In genomic region chr3:67197179-67197578, GRCm38 (mm10) we compare ENCODE assay signal across 15 mouse cellular contexts.
DNase-seq lines count a peak whose midpoint lies in the region; ATAC-seq and TF ChIP-seq lines count a peak whose summit lies in the region.
"Had no signal": no experiment of that assay in that cellular context is flagged by ENCODE, and none has a peak within 500 bp of the region (broad histone marks: within the 10 kb centered on the region; RNA-seq: fewer than 3 reads in every experiment).

No protein-coding gene starts in this region.

- no peak overlapping the region for H3K27ac ChIP-seq in hindbrain, embryonic 11.5 days (ENCODE audit: low read depth, low read length)
- no peak overlapping the region for H3K27ac ChIP-seq in hindbrain, embryonic 16.5 days (ENCODE audit: low read depth, low read length)
- H3K27ac ChIP-seq in midbrain, postnatal 0 days (ENCODE audit: low read depth, low read length), result no peak overlapping the region
- no peak overlapping the region for H3K27ac ChIP-seq in midbrain, embryonic 13.5 days
- no peak overlapping the region for H3K27ac ChIP-seq in stomach, postnatal 0 days (replicated peaks)
- H3K27ac ChIP-seq: embryonic facial prominence, embryonic 15.5 days; gastrocnemius, adult 2 months; macrophage; neural tube, embryonic 13.5 days had no signal

- WGBS in hindbrain, embryonic 11.5 days, result 45% methylated on average over 3 of the region's 3 CpGs
- WGBS in hindbrain, embryonic 16.5 days, result 33% methylated on average over 3 of the region's 3 CpGs
- 37% methylated on average over 3 of the region's 3 CpGs for WGBS in midbrain, postnatal 0 days
- 41% methylated on average over 3 of the region's 3 CpGs for WGBS in midbrain, embryonic 13.5 days
- WGBS in stomach, postnatal 0 days, result 29% methylated on average over 3 of the region's 3 CpGs

- no peak overlapping the region for H3K4me2 ChIP-seq in hindbrain, embryonic 11.5 days (replicated peaks; ENCODE audit: low read depth, low read length)
- no peak overlapping the region for H3K4me2 ChIP-seq in hindbrain, embryonic 16.5 days (ENCODE audit: low read length)
- no peak overlapping the region for H3K4me2 ChIP-seq in midbrain, postnatal 0 days (ENCODE audit: low read depth, low read length, poor library complexity, severe bottlenecking)
- no peak overlapping the region for H3K4me2 ChIP-seq in midbrain, embryonic 13.5 days (replicated peaks)
- no peak overlapping the region for H3K4me2 ChIP-seq in stomach, postnatal 0 days (replicated peaks; ENCODE audit: low read depth)
- H3K4me2 ChIP-seq: embryonic facial prominence, embryonic 15.5 days; neural tube, embryonic 13.5 days had no signal

- H3K4me3 ChIP-seq in hindbrain, embryonic 11.5 days (ENCODE audit: low read depth, low read length), result no peak overlapping the region
- H3K4me3 ChIP-seq in hindbrain, embryonic 16.5 days (ENCODE audit: low read length), result no peak overlapping the region
- H3K4me3 ChIP-seq in midbrain, postnatal 0 days (ENCODE audit: low read depth, low read length), result no peak overlapping the region
- H3K4me3 ChIP-seq in midbrain, embryonic 13.5 days (replicated peaks), result no peak overlapping the region
- no peak overlapping the region for H3K4me3 ChIP-seq in stomach, postnatal 0 days (ENCODE audit: low read depth, low read length)
- H3K4me3 ChIP-seq: embryonic facial prominence, embryonic 15.5 days; gastrocnemius, adult 2 months; neural tube, embryonic 13.5 days had no signal

- peak; percentile 57 for TF ChIP-seq CTCF in midbrain, postnatal 0 days (IDR thresholded peaks at IDR 0.05)
- TF ChIP-seq CTCF in stomach, postnatal 0 days (IDR thresholded peaks at IDR 0.05; ENCODE audit: low read depth), result peak; percentile 52

- H3K9ac ChIP-seq in hindbrain, embryonic 11.5 days (ENCODE audit: low read depth, low read length), result no peak overlapping the region
- H3K9ac ChIP-seq in hindbrain, embryonic 16.5 days (ENCODE audit: low read depth, low read length), result no peak overlapping the region
- no peak overlapping the region for H3K9ac ChIP-seq in midbrain, postnatal 0 days (replicated peaks; ENCODE audit: low read length, poor library complexity, severe bottlenecking)
- H3K9ac ChIP-seq in midbrain, embryonic 13.5 days (replicated peaks), result no peak overlapping the region
- no peak overlapping the region for H3K9ac ChIP-seq in stomach, postnatal 0 days (ENCODE audit: low read length)
- H3K9ac ChIP-seq: embryonic facial prominence, embryonic 15.5 days; neural tube, embryonic 13.5 days had no signal

- TF ChIP-seq EP300 in stomach, postnatal 0 days (optimal IDR thresholded peaks at IDR 0.05), result no peak

- no peaks in the 10 kb centered on the region for H3K27me3 ChIP-seq in hindbrain, embryonic 11.5 days (ENCODE audit: control insufficient read depth, insufficient read depth, low read length)
- H3K27me3 ChIP-seq in hindbrain, embryonic 16.5 days (replicated peaks; ENCODE audit: control insufficient read depth, insufficient read depth, low read length), result no peaks in the 10 kb centered on the region
- no peaks in the 10 kb centered on the region for H3K27me3 ChIP-seq in midbrain, postnatal 0 days (ENCODE audit: insufficient read depth, low read length)
- no peaks in the 10 kb centered on the region for H3K27me3 ChIP-seq in midbrain, embryonic 13.5 days
- no peaks in the 10 kb centered on the region for H3K27me3 ChIP-seq in stomach, postnatal 0 days (ENCODE audit: control insufficient read depth, insufficient read depth, low read length)
- H3K27me3 ChIP-seq: embryonic facial prominence, embryonic 15.5 days; neural tube, embryonic 13.5 days had no signal

- H3K9me3 ChIP-seq in hindbrain, embryonic 11.5 days (ENCODE audit: control insufficient read depth, low read length), result no peaks in the 10 kb centered on the region
- H3K9me3 ChIP-seq in hindbrain, embryonic 16.5 days (ENCODE audit: control insufficient read depth, low read length), result no peaks in the 10 kb centered on the region
- H3K9me3 ChIP-seq in midbrain, postnatal 0 days (ENCODE audit: low read length), result no peaks in the 10 kb centered on the region
- H3K9me3 ChIP-seq in midbrain, embryonic 13.5 days, result no peaks in the 10 kb centered on the region
- H3K9me3 ChIP-seq in stomach, postnatal 0 days (ENCODE audit: control insufficient read depth, low read length), result no peaks in the 10 kb centered on the region
- H3K9me3 ChIP-seq: embryonic facial prominence, embryonic 15.5 days; G1E; neural tube, embryonic 13.5 days had no signal

- DNase-seq in hindbrain, embryonic 11.5 days (ENCODE audit: low spot score), result peak; percentile 44
- peak; percentile 43 for DNase-seq in midbrain, postnatal 0 days (ENCODE audit: low spot score)
- peak; percentile 17 for DNase-seq in c-Kit-positive CD71-positive TER-119-positive erythroid progenitor cells, embryonic 14.5 days (ENCODE audit: low spot score)
- no peak for DNase-seq in stomach, postnatal 0 days (ENCODE audit: low spot score)
- DNase-seq in cerebellum, adult 8-10 months, result no peak
- DNase-seq in heart, adult 9 months (ENCODE audit: low spot score in 2 of 2), result no peak
- DNase-seq: gastrocnemius, adult 2 months; heart, postnatal 14 days; left cerebral cortex, postnatal 4 days had no signal

- H3K36me3 ChIP-seq in hindbrain, embryonic 11.5 days (ENCODE audit: control insufficient read depth, insufficient read depth, low read length), result no peaks in the 10 kb centered on the region
- no peaks in the 10 kb centered on the region for H3K36me3 ChIP-seq in hindbrain, embryonic 16.5 days (ENCODE audit: control insufficient read depth, insufficient read depth, low read length)
- no peaks in the 10 kb centered on the region for H3K36me3 ChIP-seq in midbrain, postnatal 0 days (ENCODE audit: insufficient read depth, low read length)
- H3K36me3 ChIP-seq in midbrain, embryonic 13.5 days, result no peaks in the 10 kb centered on the region
- no peaks in the 10 kb centered on the region for H3K36me3 ChIP-seq in stomach, postnatal 0 days (ENCODE audit: control insufficient read depth, insufficient read depth, low read length)
- H3K36me3 ChIP-seq: embryonic facial prominence, embryonic 15.5 days; G1E; neural tube, embryonic 13.5 days had no signal

- no peak for ATAC-seq in hindbrain, embryonic 11.5 days (ENCODE audit: low FRiP score)
- ATAC-seq in hindbrain, embryonic 16.5 days, result no peak
- ATAC-seq in midbrain, postnatal 0 days (ENCODE audit: low FRiP score), result no peak
- no peak for ATAC-seq in midbrain, embryonic 13.5 days
- no peak for ATAC-seq in stomach, postnatal 0 days (ENCODE audit: low FRiP score, low TSS enrichment)

- H3K4me1 ChIP-seq in hindbrain, embryonic 11.5 days (replicated peaks; ENCODE audit: control insufficient read depth, insufficient read depth, low read length), result no peaks in the 10 kb centered on the region
- H3K4me1 ChIP-seq in hindbrain, embryonic 16.5 days (ENCODE audit: control insufficient read depth, insufficient read depth, low read depth, low read length), result no peaks in the 10 kb centered on the region
- H3K4me1 ChIP-seq in midbrain, postnatal 0 days (ENCODE audit: insufficient read depth, low read length), result no peaks in the 10 kb centered on the region
- no peaks in the 10 kb centered on the region for H3K4me1 ChIP-seq in midbrain, embryonic 13.5 days (replicated peaks)
- H3K4me1 ChIP-seq in stomach, postnatal 0 days (replicated peaks; ENCODE audit: control insufficient read depth, insufficient read depth), result no peaks in the 10 kb centered on the region
- H3K4me1 ChIP-seq: embryonic facial prominence, embryonic 15.5 days; neural tube, embryonic 13.5 days had no signal

Comparison
In these comparisons a context has a peak if more than half of its experiments do, and no peak if none do; other contexts are left out.
1. DNase-seq: peak in hindbrain, embryonic 11.5 days (single experiment), midbrain, postnatal 0 days (single experiment) and c-Kit-positive CD71-positive TER-119-positive erythroid progenitor cells, embryonic 14.5 days (single experiment); none in stomach, postnatal 0 days (single experiment), cerebellum, adult 8-10 months (single experiment) and heart, adult 9 months (0 of 2).